Mouse (Mus musculus) limb, embryonic 15.5 days (tissue): ENCODE results near the gene Crocc. TPM values are rescaled to one million over a fixed set of nuclear protein-coding genes. Genes with fewer than 3 reads are reported as not detected.

Experiments used
- ATAC-seq: fragments of 200-750 bp; cut with Nextera tagmentation; 2 replicates; pipeline ENCODE4 v1.8.0; 2017; ENCODE audit warnings: low read depth, moderate TSS enrichment; ENCODE audit not compliant: insufficient number of reproducible peaks, low FRiP score, low TSS enrichment
- H3K27ac ChIP-seq: fragments of 300-500 bp; sonication (generic); 2 replicates; pipeline ENCODE4 v1.5.1; 2015; ENCODE audit warnings: moderate library complexity, mild to moderate bottlenecking, inconsistent platforms
- H3K27me3 ChIP-seq: fragments of 300-500 bp; sonication (generic); 2 replicates; pipeline ENCODE4 v1.6.1; 2015; ENCODE audit warnings: inconsistent platforms
- H3K36me3 ChIP-seq: fragments of 300-500 bp; sonication (generic); 2 replicates; pipeline ENCODE4 v1.6.1; 2015; ENCODE audit warnings: inconsistent platforms
- H3K4me1 ChIP-seq: fragments of 300-500 bp; sonication (generic); 2 replicates; pipeline ENCODE4 v1.6.1; 2015; ENCODE audit warnings: inconsistent platforms
- H3K4me2 ChIP-seq: fragments of 300-500 bp; sonication (generic); 2 replicates; pipeline ENCODE4 v1.6.1; 2015; ENCODE audit warnings: mild to moderate bottlenecking, inconsistent platforms
- H3K4me3 ChIP-seq: fragments of 300-500 bp; sonication (generic); 2 replicates; pipeline ENCODE4 v1.5.1; 2015; ENCODE audit warnings: mild to moderate bottlenecking, inconsistent platforms
- H3K9ac ChIP-seq: fragments of 300-500 bp; sonication (generic); 2 replicates; pipeline ENCODE4 v1.6.1; 2015; ENCODE audit warnings: inconsistent platforms
- H3K9me3 ChIP-seq: fragments of 300-500 bp; sonication (generic); 2 replicates; pipeline ENCODE4 v1.6.1; 2016; ENCODE audit warnings: inconsistent platforms
- WGBS: fragments of 180-500 bp; shearing (Covaris S2); methylation state at CpG from one replicate; pipeline ENCODE4 v1.1.7; 2015; 5-methylcytosine and 5-hydroxymethylcytosine counted together
- polyA plus RNA-seq: library from polyadenylated mRNA; unstranded; fragments of >200 nt; fragmentation: Nextera tagmentation; extraction: Ambion mirVana; gene quantifications from 2 replicates; pipeline ENCODE4 v1.2.1, GENCODE M21; 2015

Crocc gene
- polyA plus RNA-seq, 1 experiment from 2014 or later: 5.8 TPM

DNA sequence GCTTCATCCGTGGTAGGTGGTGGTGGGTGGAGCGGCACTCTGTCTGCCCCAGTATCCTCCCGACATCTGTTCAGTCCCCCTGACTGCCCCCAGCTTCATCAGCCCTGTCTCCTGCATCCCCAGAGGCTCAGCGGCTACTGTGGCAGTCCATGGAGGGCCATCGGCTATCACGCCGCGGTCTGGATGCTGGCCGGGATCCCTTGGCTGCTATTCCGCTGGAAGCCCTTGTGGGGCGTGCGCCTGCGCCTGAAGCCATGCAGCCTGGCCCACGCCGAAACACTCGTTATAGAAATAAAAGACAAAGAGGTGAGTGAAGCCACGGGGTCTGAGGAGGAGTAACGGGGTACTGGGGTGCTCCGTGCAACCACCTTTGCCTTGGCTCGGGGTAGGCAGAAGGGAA, 68.1 kb downstream of the Crocc start:
- H3K27me3 ChIP-seq: no peaks in the 10 kb centered on the region
- no peak overlapping the region for H3K9ac ChIP-seq
- ATAC-seq: no peak
- no peaks in the 10 kb centered on the region for H3K9me3 ChIP-seq
- H3K4me1 ChIP-seq: peaks cover 24% of the 10 kb centered on the region
- peaks cover 57% of the 10 kb centered on the region for H3K36me3 ChIP-seq
- WGBS: 84% methylated on average over 20 of the region's 20 CpGs
- H3K4me3 ChIP-seq: no peak overlapping the region
- no peak overlapping the region for H3K27ac ChIP-seq
- no peak overlapping the region for H3K4me2 ChIP-seq

- WGBS: 90% methylated on average over 14 of the region's 14 CpGs
- no peak overlapping the region for H3K9ac ChIP-seq
These were observed 70.9 kb downstream of the Crocc start for GRCm38 (mm10) chr4:140989447-140989846.

DNA sequence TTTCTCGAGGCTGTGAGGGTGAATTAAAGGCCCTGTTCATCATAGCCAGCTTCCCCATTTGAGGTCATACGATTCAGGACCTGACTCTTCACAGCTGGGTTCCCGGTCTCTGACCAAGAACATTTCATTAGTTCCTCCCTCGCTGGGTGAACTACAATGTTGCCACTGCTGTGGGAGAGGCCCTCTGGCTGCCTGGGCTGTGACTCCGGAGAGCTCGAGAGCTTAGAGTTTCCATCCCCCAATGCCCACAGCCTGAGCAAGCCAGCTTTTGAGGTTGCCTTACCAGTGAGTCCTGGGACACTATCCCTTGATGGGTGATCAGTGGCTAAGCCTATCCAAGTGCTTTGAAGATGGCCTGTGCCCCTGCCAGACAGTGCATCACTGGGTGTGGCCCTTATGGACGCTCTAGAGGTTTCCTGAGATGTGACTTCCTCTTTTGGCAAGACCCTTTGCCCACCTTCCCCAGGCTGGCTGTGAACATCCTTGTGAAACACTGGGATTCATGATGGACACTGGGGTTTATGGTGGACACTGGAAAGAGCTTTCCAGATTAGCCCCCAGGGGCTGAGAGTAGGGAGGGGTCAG, 71.6 kb downstream of the Crocc start:
- H3K9ac ChIP-seq: no peak overlapping the region

More at GRCm38 (mm10) chr4:140989447-140989846, 70.9 kb downstream of the Crocc start:
- Histone ChIP-seq H3K36me3 (peaks cover 30% of the 10 kb centered on the region), H3K4me2 (no peak overlapping the region), H3K27ac (no peak overlapping the region), H3K4me3 (no peak overlapping the region), H3K27me3 (no peaks in the 10 kb centered on the region), H3K9me3 (no peaks in the 10 kb centered on the region), H3K4me1 (peaks cover 34% of the 10 kb centered on the region)
- ATAC-seq: no peak

DNA sequence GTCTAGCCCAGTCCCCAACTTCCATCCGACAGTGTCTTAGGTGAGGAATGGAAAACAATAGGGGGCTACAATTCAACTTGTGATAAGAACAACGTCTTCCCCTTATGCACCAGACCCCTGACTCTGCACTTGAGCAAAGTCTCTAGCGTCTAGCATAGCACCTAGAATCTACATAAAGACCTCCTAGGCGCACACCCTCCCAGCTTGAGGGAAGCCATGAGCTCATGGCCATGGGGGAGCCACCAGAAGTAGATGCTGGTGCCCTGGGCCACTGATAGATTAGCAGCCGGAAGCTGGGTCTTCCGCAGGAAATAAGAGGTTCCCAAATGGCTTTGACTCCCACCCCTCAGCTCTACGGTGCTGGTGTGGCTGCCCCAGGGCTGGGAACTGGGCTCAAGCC, 72.9 kb downstream of the Crocc start:
- H3K27ac ChIP-seq: no peak overlapping the region
- H3K4me2 ChIP-seq: peak overlapping the region; percentile 72
- H3K4me3 ChIP-seq: peak overlapping the region; percentile 97
- peak overlapping the region; percentile 91 for H3K9ac ChIP-seq
- no peak for ATAC-seq
- peaks cover 45% of the 10 kb centered on the region for H3K4me1 ChIP-seq
- no peaks in the 10 kb centered on the region for H3K9me3 ChIP-seq
- no peaks in the 10 kb centered on the region for H3K27me3 ChIP-seq
- peaks cover 12% of the 10 kb centered on the region for H3K36me3 ChIP-seq
- 32% methylated on average over 7 of the region's 7 CpGs for WGBS

More for the DNA sequence above, 71.6 kb downstream of the Crocc start:
- H3K4me2 ChIP-seq: no peak overlapping the region
- H3K4me1 ChIP-seq: peaks cover 34% of the 10 kb centered on the region
- 51% methylated on average over 7 of the region's 7 CpGs for WGBS
- no peak for ATAC-seq
- H3K4me3 ChIP-seq: no peak overlapping the region
- H3K9me3 ChIP-seq: no peaks in the 10 kb centered on the region
- peaks cover 23% of the 10 kb centered on the region for H3K36me3 ChIP-seq
- no peak overlapping the region for H3K27ac ChIP-seq
- H3K27me3 ChIP-seq: no peaks in the 10 kb centered on the region

DNA sequence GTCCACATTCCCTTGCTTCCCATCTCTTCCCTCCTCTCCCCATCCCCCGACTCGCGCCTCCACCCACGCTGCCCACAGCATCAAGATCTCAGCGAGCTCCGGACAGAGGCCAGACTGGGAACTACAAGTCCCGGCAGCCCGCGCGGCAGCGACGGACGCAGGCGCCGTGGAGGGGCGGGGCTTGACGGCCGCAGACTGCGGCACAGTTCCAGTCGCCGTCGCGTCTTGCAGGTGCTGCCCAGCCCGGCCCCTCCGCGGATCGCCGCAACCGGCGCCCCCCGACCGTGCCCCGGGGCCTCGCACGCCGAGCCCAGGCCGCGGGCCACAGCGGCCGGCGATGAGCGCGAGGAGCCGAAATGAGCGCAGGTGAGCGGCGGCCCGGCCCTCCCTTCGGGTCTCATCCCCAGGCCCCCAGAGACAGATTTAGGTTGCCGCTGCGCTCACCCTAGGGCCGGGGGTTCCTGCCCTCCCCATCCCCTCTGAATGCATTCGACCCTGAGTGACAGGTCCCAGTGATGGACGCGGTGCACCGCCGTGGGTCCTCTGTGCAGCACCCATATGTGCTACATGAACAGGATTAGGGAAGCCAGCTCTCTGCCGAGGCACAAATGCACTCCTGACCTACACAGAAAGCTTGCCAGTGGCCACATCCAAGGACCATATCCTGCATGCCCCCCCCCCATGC, 73.5 kb downstream of the Crocc start, which contains the start of gene Atp13a2:
Atp13a2 (plus strand) TSS at position 163 of the 685 bp plus-strand sequence.
- peak; percentile 76 for ATAC-seq
- WGBS: under 1% methylated on average over 57 of the region's 58 CpGs
- Histone ChIP-seq H3K4me1 (peaks cover 45% of the 10 kb centered on the region), H3K9me3 (no peaks in the 10 kb centered on the region), H3K27me3 (no peaks in the 10 kb centered on the region), H3K36me3 (peaks cover 6% of the 10 kb centered on the region; the same call in 1 of the 2 replicates), H3K4me3 (peak within 1 kb of the TSS; percentile 97), H3K4me2 (peak within 1 kb of the TSS; percentile 72), H3K27ac (0 out of 2 replicates have a peak within 1 kb of the TSS, but pooled peaks have one; percentile 38), H3K9ac (peak within 1 kb of the TSS; percentile 91)

DNA sequence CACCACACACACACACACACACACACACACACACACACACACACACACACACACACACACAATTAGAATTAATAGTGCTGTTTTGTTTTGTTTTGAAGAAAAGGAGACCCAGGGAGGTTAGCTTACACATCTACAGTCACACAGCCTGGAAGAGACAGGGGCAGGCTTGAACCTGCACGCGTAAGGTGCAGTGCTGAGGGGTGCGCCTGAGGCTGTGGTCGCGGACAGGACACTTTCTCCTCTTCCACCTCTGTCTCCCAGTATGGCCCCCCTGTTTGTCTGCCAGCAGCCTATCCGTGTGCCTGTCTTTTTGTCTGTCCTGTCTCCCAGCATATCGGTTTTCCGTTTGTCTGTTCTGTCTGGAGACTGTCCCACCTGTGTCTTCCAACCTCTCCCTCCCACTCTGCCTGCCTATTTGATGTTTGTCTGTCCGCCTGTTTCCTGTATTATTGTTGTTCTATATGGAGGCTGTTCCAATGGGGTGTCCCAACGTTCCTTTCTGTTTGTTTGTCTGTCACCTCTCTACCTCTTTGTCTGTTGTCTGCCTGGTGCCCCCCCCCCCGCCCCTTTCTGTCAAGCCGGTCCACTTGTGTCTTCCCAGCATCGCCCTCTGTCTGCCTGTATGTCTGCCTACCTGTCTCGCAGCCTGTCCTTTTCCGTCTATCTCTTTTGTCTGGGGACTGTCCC, 74.2 kb downstream of the Crocc start:
- WGBS: 26% methylated on average over 14 of the region's 15 CpGs
- Histone ChIP-seq H3K36me3 (no peaks in the 10 kb centered on the region), H3K4me2 (peak overlapping the region; percentile 72), H3K27me3 (no peaks in the 10 kb centered on the region), H3K9me3 (no peaks in the 10 kb centered on the region), H3K4me1 (peaks cover 45% of the 10 kb centered on the region), H3K9ac (peak overlapping the region; percentile 91), H3K27ac (no peak overlapping the region), H3K4me3 (peak overlapping the region; percentile 97)
- ATAC-seq: 0 out of 2 replicates have a peak, but pooled peaks have one; percentile 4

GRCm38 (mm10) chr4:140984544-140984943, 75.8 kb downstream of the Crocc start:
- Histone ChIP-seq H3K36me3 (peaks cover 9% of the 10 kb centered on the region), H3K4me2 (no peak overlapping the region), H3K27ac (no peak overlapping the region), H3K4me3 (no peak overlapping the region), H3K9ac (no peak overlapping the region), H3K4me1 (peaks cover 44% of the 10 kb centered on the region), H3K9me3 (no peaks in the 10 kb centered on the region), H3K27me3 (no peaks in the 10 kb centered on the region)
- WGBS: 72% methylated on average over 6 of the region's 6 CpGs
- ATAC-seq: no peak

DNA sequence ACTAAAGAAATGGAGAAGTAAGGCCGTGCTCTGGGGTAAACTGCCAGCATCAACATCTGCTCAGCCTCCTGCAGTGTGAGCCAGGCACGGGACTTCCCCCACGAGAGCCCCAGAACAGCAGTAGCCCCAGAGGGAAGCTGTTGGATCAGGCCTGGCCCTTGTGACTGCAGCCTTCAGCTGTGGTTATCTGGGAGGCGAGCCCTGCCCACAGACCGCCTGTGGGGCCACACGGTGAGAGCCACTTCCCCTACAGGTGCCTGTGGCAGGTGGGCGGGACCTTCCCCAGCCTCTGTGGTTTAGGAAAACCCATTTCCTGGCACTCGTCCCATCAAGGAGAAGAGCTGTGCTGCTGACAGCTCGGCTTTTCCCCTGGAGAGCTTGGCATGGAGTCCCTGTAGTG, 76.9 kb downstream of the Crocc start:
- Histone ChIP-seq H3K9me3 (no peaks in the 10 kb centered on the region), H3K4me3 (no peak overlapping the region), H3K4me2 (no peak overlapping the region), H3K9ac (no peak overlapping the region; the same call in 1 of the 2 replicates), H3K27ac (peak overlapping the region; percentile 69), H3K36me3 (peaks cover 20% of the 10 kb centered on the region), H3K27me3 (no peaks in the 10 kb centered on the region), H3K4me1 (peaks cover 33% of the 10 kb centered on the region)
- WGBS: 7% methylated on average over 9 of the region's 9 CpGs
- ATAC-seq: peak; percentile 30; the same call in 1 of the 2 replicates

GRCm38 (mm10) chr4:140982808-140983207, 77.5 kb downstream of the Crocc start:
- no peak overlapping the region for H3K4me2 ChIP-seq
- no peak for ATAC-seq
- peaks cover 27% of the 10 kb centered on the region for H3K4me1 ChIP-seq
- WGBS: 41% methylated on average over 4 of the region's 4 CpGs
- peaks cover 26% of the 10 kb centered on the region for H3K36me3 ChIP-seq
- no peaks in the 10 kb centered on the region for H3K9me3 ChIP-seq
- H3K27ac ChIP-seq: peak overlapping the region; percentile 69
- no peak overlapping the region for H3K9ac ChIP-seq
- no peak overlapping the region for H3K4me3 ChIP-seq
- H3K27me3 ChIP-seq: no peaks in the 10 kb centered on the region

DNA sequence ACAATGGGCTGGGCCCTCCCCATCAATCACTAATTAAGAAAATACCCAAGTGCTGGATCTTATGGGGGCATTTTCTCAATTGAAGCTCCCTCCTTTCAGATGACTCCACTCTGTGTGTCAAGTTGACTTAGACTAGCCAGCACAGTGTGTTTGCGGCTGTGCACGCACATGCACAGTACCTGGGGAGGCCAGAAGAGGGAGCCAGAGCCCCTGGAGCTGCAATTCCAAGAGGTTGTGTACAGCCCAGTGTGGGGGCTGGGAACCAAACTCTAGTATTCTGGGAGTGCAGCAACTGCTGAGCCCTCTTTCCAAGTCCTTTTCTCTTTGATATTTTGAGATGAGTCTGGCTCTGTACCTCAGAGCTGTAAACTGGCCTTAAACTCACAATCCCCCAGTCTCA, 78.7 kb downstream of the Crocc start:
- H3K27me3 ChIP-seq: no peaks in the 10 kb centered on the region
- 93% methylated on average over 2 of the region's 2 CpGs for whole genome bisulfite sequencing
- peaks cover 19% of the 10 kb centered on the region for H3K4me1 ChIP-seq
- no peak overlapping the region for H3K4me3 ChIP-seq
- peaks cover 37% of the 10 kb centered on the region for H3K36me3 ChIP-seq
- ATAC-seq: no peak
- H3K27ac ChIP-seq: no peak overlapping the region
- H3K9ac ChIP-seq: no peak overlapping the region
- H3K9me3 ChIP-seq: no peaks in the 10 kb centered on the region
- no peak overlapping the region for H3K4me2 ChIP-seq

DNA sequence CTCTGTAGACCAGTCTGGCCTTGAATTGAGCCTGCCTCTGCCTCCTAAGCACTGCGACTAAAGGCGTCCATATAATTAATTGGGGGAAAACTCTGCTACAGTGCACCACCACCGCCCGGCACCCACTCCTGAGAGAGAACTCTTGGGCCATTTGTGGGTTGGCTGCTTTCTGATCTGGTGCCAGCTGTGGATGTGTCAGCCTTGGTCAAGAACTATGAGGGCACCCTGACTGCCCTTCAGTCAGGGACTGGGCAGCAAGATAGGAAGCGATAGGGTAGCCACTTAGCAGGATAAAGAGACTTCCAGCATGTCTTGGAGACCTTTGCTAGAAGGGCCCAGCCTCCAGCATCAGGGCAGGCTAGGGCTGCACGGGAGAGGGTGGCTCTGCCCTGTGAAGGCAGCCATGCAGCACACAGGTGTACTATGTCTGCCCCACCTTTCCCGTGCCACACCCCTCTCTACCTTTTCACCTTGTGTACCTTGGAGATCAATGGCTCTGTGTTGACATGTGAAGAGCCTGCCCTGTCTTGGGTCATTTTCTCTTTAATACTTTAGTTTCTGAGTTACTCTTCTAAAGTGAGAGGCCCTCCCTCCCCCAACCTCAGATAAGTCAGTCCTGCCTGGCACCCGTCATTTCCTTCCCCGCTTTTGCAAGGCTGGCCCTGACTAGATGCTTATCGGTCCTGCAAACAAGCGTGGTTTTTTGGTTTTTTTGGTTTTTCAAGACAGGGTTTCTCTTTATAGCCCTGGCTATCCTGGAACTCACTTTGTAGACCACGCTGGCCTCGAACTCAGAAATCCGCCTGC, 82.3 kb downstream of the Crocc start:
- 87% methylated on average over 14 of the region's 14 CpGs for WGBS
- H3K9ac ChIP-seq: no peak overlapping the region
- peaks cover 71% of the 10 kb centered on the region for H3K36me3 ChIP-seq
- no peaks in the 10 kb centered on the region for H3K27me3 ChIP-seq
- no peaks in the 10 kb centered on the region for H3K9me3 ChIP-seq
- peaks cover 3% of the 10 kb centered on the region for H3K4me1 ChIP-seq
- no peak overlapping the region for H3K4me2 ChIP-seq
- ATAC-seq: no peak
- H3K27ac ChIP-seq: 0 out of 2 replicates have a peak overlapping the region, but pooled peaks have one; percentile 7
- H3K4me3 ChIP-seq: no peak overlapping the region
